Mouse (Mus musculus): ENCODE data around the gene Sfmbt1. TPM values are rescaled to one million over a fixed set of nuclear protein-coding genes. Genes with fewer than 3 reads are reported as not detected.

Sfmbt1 gene
- polyA plus RNA-seq, 1 experiment from 2014 or later = 19.8 TPM

- H3K27me3 ChIP-seq (ENCODE audit: control insufficient read depth, insufficient read depth, low read length) = no peaks in the 10 kb centered on the region
- no peaks in the 10 kb centered on the region for H3K4me1 ChIP-seq (ENCODE audit: control insufficient read depth, insufficient read depth, low read length)
- DNase-seq (ENCODE audit: low spot score) = no peak
- WGBS = 88% methylated on average over 9 of the region's 9 CpGs
- no peaks in the 10 kb centered on the region for H3K36me3 ChIP-seq (ENCODE audit: control insufficient read depth, insufficient read depth, low read length)
- no peaks in the 10 kb centered on the region for H3K9me3 ChIP-seq (ENCODE audit: control insufficient read depth, low read length)
- no peak overlapping the region for H3K4me3 ChIP-seq (ENCODE audit: low read depth, low read length)
- ATAC-seq (ENCODE audit: insufficient number of reproducible peaks, low FRiP score, low TSS enrichment, low read depth) = no peak
- no peak overlapping the region for H3K9ac ChIP-seq (ENCODE audit: low read length)
- no peak overlapping the region for H3K27ac ChIP-seq (replicated peaks; ENCODE audit: low read depth, low read length)
- H3K4me2 ChIP-seq (ENCODE audit: low read depth, severe bottlenecking) = no peak overlapping the region
Observed at GRCm38 (mm10) chr14:30862368-30862767, 147.7 kb downstream of the Sfmbt1 start.

GRCm38 (mm10) chr14:30865311-30865710 lies 150.7 kb downstream of the Sfmbt1 start:
- H3K27ac ChIP-seq (replicated peaks; ENCODE audit: low read depth, low read length) = no peak overlapping the region
- ATAC-seq (ENCODE audit: insufficient number of reproducible peaks, low FRiP score, low TSS enrichment, low read depth) (no peak), DNase-seq (ENCODE audit: low spot score) (no peak)
- no peak overlapping the region for H3K4me2 ChIP-seq (ENCODE audit: low read depth, severe bottlenecking)
- no peak overlapping the region for H3K4me3 ChIP-seq (ENCODE audit: low read depth, low read length)
- no peak overlapping the region for H3K9ac ChIP-seq (ENCODE audit: low read length)
- no peaks in the 10 kb centered on the region for H3K36me3 ChIP-seq (ENCODE audit: control insufficient read depth, insufficient read depth, low read length)
- peaks cover 10% of the 10 kb centered on the region; the same call in 1 of the 2 replicates for H3K4me1 ChIP-seq (ENCODE audit: control insufficient read depth, insufficient read depth, low read length)
- H3K27me3 ChIP-seq (ENCODE audit: control insufficient read depth, insufficient read depth, low read length) = no peaks in the 10 kb centered on the region
- 59% methylated on average over 3 of the region's 3 CpGs for whole genome bisulfite sequencing
- H3K9me3 ChIP-seq (ENCODE audit: control insufficient read depth, low read length) = no peaks in the 10 kb centered on the region

- DNase-seq (ENCODE audit: low spot score) = peak; percentile 82
- no peaks in the 10 kb centered on the region for H3K27me3 ChIP-seq (ENCODE audit: control insufficient read depth, insufficient read depth, low read length)
- H3K4me2 ChIP-seq (ENCODE audit: low read depth, severe bottlenecking) = no peak overlapping the region
- H3K4me1 ChIP-seq (ENCODE audit: control insufficient read depth, insufficient read depth, low read length) = peaks cover 17% of the 10 kb centered on the region; the same call in 1 of the 2 replicates
- 34% methylated on average over 5 of the region's 5 CpGs for WGBS
- no peak overlapping the region for H3K9ac ChIP-seq (ENCODE audit: low read length)
- no peak overlapping the region for H3K27ac ChIP-seq (replicated peaks; ENCODE audit: low read depth, low read length)
- no peak for ATAC-seq (ENCODE audit: insufficient number of reproducible peaks, low FRiP score, low TSS enrichment, low read depth)
- no peaks in the 10 kb centered on the region for H3K36me3 ChIP-seq (ENCODE audit: control insufficient read depth, insufficient read depth, low read length)
- H3K4me3 ChIP-seq (ENCODE audit: low read depth, low read length) = no peak overlapping the region
- H3K9me3 ChIP-seq (ENCODE audit: control insufficient read depth, low read length) = no peaks in the 10 kb centered on the region
Observed at GRCm38 (mm10) chr14:30867042-30867441, 152.4 kb downstream of the Sfmbt1 start.

GRCm38 (mm10) chr14:30868826-30869225 lies 154.2 kb downstream of the Sfmbt1 start:
- Histone ChIP-seq H3K27me3 (ENCODE audit: control insufficient read depth, insufficient read depth, low read length) (no peaks in the 10 kb centered on the region), H3K36me3 (ENCODE audit: control insufficient read depth, insufficient read depth, low read length) (no peaks in the 10 kb centered on the region), H3K4me3 (ENCODE audit: low read depth, low read length) (no peak overlapping the region), H3K27ac (replicated peaks; ENCODE audit: low read depth, low read length) (peak overlapping the region; percentile 48; the same call in 1 of the 2 replicates), H3K4me1 (ENCODE audit: control insufficient read depth, insufficient read depth, low read length) (peaks cover 17% of the 10 kb centered on the region; the same call in 1 of the 2 replicates), H3K9ac (ENCODE audit: low read length) (no peak overlapping the region), H3K9me3 (ENCODE audit: control insufficient read depth, low read length) (no peaks in the 10 kb centered on the region), H3K4me2 (ENCODE audit: low read depth, severe bottlenecking) (no peak overlapping the region)
- no peak for DNase-seq (ENCODE audit: low spot score)
- 93% methylated on average over 10 of the region's 10 CpGs for WGBS
- ATAC-seq (ENCODE audit: insufficient number of reproducible peaks, low FRiP score, low TSS enrichment, low read depth) = no peak

- H3K9ac ChIP-seq (ENCODE audit: low read length) = no peak overlapping the region
- H3K4me1 ChIP-seq (ENCODE audit: control insufficient read depth, insufficient read depth, low read length) = peaks cover 17% of the 10 kb centered on the region; the same call in 1 of the 2 replicates
- no peak overlapping the region for H3K4me2 ChIP-seq (ENCODE audit: low read depth, severe bottlenecking)
- H3K9me3 ChIP-seq (ENCODE audit: control insufficient read depth, low read length) = no peaks in the 10 kb centered on the region
- DNase-seq (ENCODE audit: low spot score) (no peak), ATAC-seq (ENCODE audit: insufficient number of reproducible peaks, low FRiP score, low TSS enrichment, low read depth) (no peak)
- no peak overlapping the region for H3K4me3 ChIP-seq (ENCODE audit: low read depth, low read length)
- 84% methylated on average over 8 of the region's 8 CpGs for WGBS
- no peaks in the 10 kb centered on the region for H3K36me3 ChIP-seq (ENCODE audit: control insufficient read depth, insufficient read depth, low read length)
- peak overlapping the region; percentile 48 for H3K27ac ChIP-seq (replicated peaks; ENCODE audit: low read depth, low read length)
- no peaks in the 10 kb centered on the region for H3K27me3 ChIP-seq (ENCODE audit: control insufficient read depth, insufficient read depth, low read length)
Observed at GRCm38 (mm10) chr14:30869391-30869801, 154.7 kb downstream of the Sfmbt1 start.

GRCm38 (mm10) chr14:30870206-30871147 lies 155.8 kb downstream of the Sfmbt1 start:
- H3K4me3 ChIP-seq (ENCODE audit: low read depth, low read length) = no peak overlapping the region
- peaks cover 17% of the 10 kb centered on the region; the same call in 1 of the 2 replicates for H3K4me1 ChIP-seq (ENCODE audit: control insufficient read depth, insufficient read depth, low read length)
- H3K4me2 ChIP-seq (ENCODE audit: low read depth, severe bottlenecking) = no peak overlapping the region
- no peak overlapping the region for H3K9ac ChIP-seq (ENCODE audit: low read length)
- peak overlapping the region; percentile 48 for H3K27ac ChIP-seq (replicated peaks; ENCODE audit: low read depth, low read length)
- 74% methylated on average over 25 of the region's 25 CpGs for WGBS
- no peak for ATAC-seq (ENCODE audit: insufficient number of reproducible peaks, low FRiP score, low TSS enrichment, low read depth)
- H3K36me3 ChIP-seq (ENCODE audit: control insufficient read depth, insufficient read depth, low read length) = no peaks in the 10 kb centered on the region
- peak; percentile 42 for DNase-seq (ENCODE audit: low spot score)
- H3K27me3 ChIP-seq (ENCODE audit: control insufficient read depth, insufficient read depth, low read length) = no peaks in the 10 kb centered on the region
- no peaks in the 10 kb centered on the region for H3K9me3 ChIP-seq (ENCODE audit: control insufficient read depth, low read length)

Other genes starting within 250 kb of the Sfmbt1 start
- 37.7 and 44.7 TPM in 2 replicates for gene Dcp1a, start 235.3 kb upstream of the Sfmbt1 start, polyA plus RNA-seq (2014; fragmentation: Nextera tagmentation; extraction: Ambion mirVana)
- gene Cacna1d, start 223.4 kb upstream of the Sfmbt1 start, polyA plus RNA-seq (2014; fragmentation: Nextera tagmentation; extraction: Ambion mirVana) = 2.1 and 2.2 TPM in 2 replicates
- 117 and 150 TPM in 2 replicates for gene Tkt, start 166.5 kb upstream of the Sfmbt1 start, polyA plus RNA-seq (2014; fragmentation: Nextera tagmentation; extraction: Ambion mirVana)
- 35.7 and 36.8 TPM in 2 replicates for gene Prkcd, start 88.6 kb upstream of the Sfmbt1 start, polyA plus RNA-seq (2014; fragmentation: Nextera tagmentation; extraction: Ambion mirVana)
- gene Rft1, start 60.5 kb upstream of the Sfmbt1 start, polyA plus RNA-seq (2014; fragmentation: Nextera tagmentation; extraction: Ambion mirVana) = 17.5 and 19.0 TPM in 2 replicates
- gene Tmem110, start 110.7 kb downstream of the Sfmbt1 start, polyA plus RNA-seq (2014; fragmentation: Nextera tagmentation; extraction: Ambion mirVana) = 37.5 and 38.7 TPM in 2 replicates
- gene Mustn1, start 164.4 kb downstream of the Sfmbt1 start, polyA plus RNA-seq (2014; fragmentation: Nextera tagmentation; extraction: Ambion mirVana) = 1.1 and 1.2 TPM in 2 replicates
- not detected in 2 replicates for gene Itih4, start 171.6 kb downstream of the Sfmbt1 start, polyA plus RNA-seq (2014; fragmentation: Nextera tagmentation; extraction: Ambion mirVana)
- gene Itih3, start 208.9 kb downstream of the Sfmbt1 start, polyA plus RNA-seq (2014; fragmentation: Nextera tagmentation; extraction: Ambion mirVana) = 0.14 and 0.15 TPM in 2 replicates
- not detected in 2 replicates for gene Itih1, start 228.4 kb downstream of the Sfmbt1 start, polyA plus RNA-seq (2014; fragmentation: Nextera tagmentation; extraction: Ambion mirVana)
- gene Nek4, start 236.5 kb downstream of the Sfmbt1 start, polyA plus RNA-seq (2014; fragmentation: Nextera tagmentation; extraction: Ambion mirVana) = 16.1 and 17.7 TPM in 2 replicates

All from limb, embryonic 11.5 days (tissue).